Mouse (Mus musculus) cortical plate, adult 2 months (tissue): ENCODE data around the gene Vamp2.

Experiments
- CTCF ChIP-seq: fragments of 200-500 bp; IDR thresholded peaks from 2 replicates; pipeline ENCODE4 v1.5.1; 2011; ENCODE audit warnings: mild to moderate bottlenecking, control low read depth, low read length; ENCODE audit not compliant: insufficient read depth; ENCODE audit errors: extremely low read depth
- POLR2A ChIP-seq: fragments of 200-500 bp; IDR thresholded peaks from 2 replicates; pipeline ENCODE4 v1.6.1; 2011; ENCODE audit warnings: mild to moderate bottlenecking, low read length, control low read depth; ENCODE audit not compliant: insufficient read depth; ENCODE audit errors: extremely low read depth

DNA sequence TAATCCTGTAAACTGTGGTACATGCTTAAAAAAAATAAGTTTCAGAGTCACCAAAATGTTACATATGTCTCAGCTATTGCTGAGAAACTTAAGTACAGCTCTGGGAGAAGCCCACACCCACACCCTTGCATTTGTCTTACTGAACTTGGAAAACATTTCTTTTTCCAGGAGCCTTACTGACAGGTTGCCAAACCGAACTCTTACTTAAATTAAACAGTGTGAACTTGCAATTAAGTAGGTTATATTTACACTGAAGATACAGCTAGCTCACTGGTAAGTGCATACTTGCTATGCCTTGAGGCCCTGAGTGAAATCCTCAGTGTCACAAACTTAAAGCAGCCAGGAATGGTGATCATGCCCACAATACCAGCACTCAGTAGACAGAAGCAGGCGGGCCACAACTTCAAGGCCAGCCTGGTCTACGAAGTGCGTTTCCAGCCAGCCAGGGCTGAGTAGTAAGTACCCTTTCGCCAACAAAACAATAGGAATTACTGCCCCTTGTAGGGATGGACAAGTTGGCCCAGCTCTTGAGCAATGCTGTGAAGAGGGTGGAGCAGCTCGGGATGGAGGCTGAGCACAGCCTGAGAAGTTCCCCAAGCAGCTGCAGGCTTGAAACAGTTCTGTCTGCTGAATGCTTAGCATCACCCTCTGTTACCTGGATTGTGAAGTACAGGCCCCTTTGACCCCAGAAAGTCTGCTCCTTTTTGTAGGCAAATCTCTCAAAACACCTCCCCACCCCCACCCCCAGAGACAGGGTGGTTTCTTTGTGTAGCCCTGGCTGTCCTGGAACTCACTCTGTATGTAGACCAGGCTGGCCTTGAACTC, 14.1 kb upstream of the Vamp2 start:
- no peak for TF ChIP-seq POLR2A
- TF ChIP-seq CTCF, result no peak
